Mouse (Mus musculus) thymus, adult 2 months (tissue): ENCODE measurements around the gene Fam178b.

Experiments used
- CTCF ChIP-seq: fragments of 200-500 bp; IDR thresholded peaks from 2 replicates; pipeline ENCODE4 v1.5.1; 2012; ENCODE audit warnings: mild to moderate bottlenecking, control low read depth, low read length, moderate library complexity, borderline replicate concordance; ENCODE audit not compliant: control insufficient read depth, poor library complexity, insufficient read depth; ENCODE audit errors: extremely low read depth
- POLR2A ChIP-seq: fragments of 200-500 bp; IDR thresholded peaks from 2 replicates; pipeline ENCODE4 v1.6.1; 2012; ENCODE audit warnings: mild to moderate bottlenecking, low read length, control low read depth, moderate library complexity; ENCODE audit not compliant: control insufficient read depth, poor library complexity, insufficient read depth; ENCODE audit errors: extremely low read depth

- TF ChIP-seq CTCF (no peak), POLR2A (no peak)
Observed at GRCm38 (mm10) chr1:36563197-36563596, 119.8 kb downstream of the Fam178b start.
